Mouse (Mus musculus) neural tube, embryonic 15.5 days (tissue): ENCODE results near the gene Arpp21. TPM values are rescaled to one million over a fixed set of nuclear protein-coding genes. Genes with fewer than 3 reads are reported as not detected.
A peak's percentile ranks its signal among the peaks of the same experiment; 100 is the strongest.

Experiments
- ATAC-seq: fragments of 200-750 bp; cut with Nextera tagmentation; 2 replicates; pipeline ENCODE4 v1.8.0; 2017; ENCODE audit warnings: mild to moderate bottlenecking, moderate TSS enrichment, moderate library complexity; ENCODE audit not compliant: low FRiP score
- H3K27ac ChIP-seq: fragments of 300-500 bp; sonication (generic); replicated peaks from 2 replicates; pipeline ENCODE4 v1.5.1; 2015; ENCODE audit warnings: mild to moderate bottlenecking, inconsistent platforms
- H3K27me3 ChIP-seq: fragments of 300-500 bp; sonication (generic); replicated peaks from 2 replicates; pipeline ENCODE4 v1.6.1; 2015; ENCODE audit warnings: inconsistent platforms
- H3K36me3 ChIP-seq: fragments of 300-500 bp; sonication (generic); 2 replicates; pipeline ENCODE4 v1.6.1; 2015; ENCODE audit warnings: inconsistent platforms
- H3K4me1 ChIP-seq: fragments of 300-500 bp; sonication (generic); 2 replicates; pipeline ENCODE4 v1.6.1; 2015; ENCODE audit warnings: inconsistent platforms
- H3K4me2 ChIP-seq: fragments of 300-500 bp; sonication (generic); 2 replicates; pipeline ENCODE4 v1.6.1; 2015; ENCODE audit warnings: inconsistent platforms, mild to moderate bottlenecking, moderate library complexity
- H3K4me3 ChIP-seq: fragments of 300-500 bp; sonication (generic); replicated peaks from 2 replicates; pipeline ENCODE4 v1.5.1; 2015; ENCODE audit warnings: mild to moderate bottlenecking, inconsistent platforms
- H3K9ac ChIP-seq: fragments of 300-500 bp; sonication (generic); replicated peaks from 2 replicates; pipeline ENCODE4 v1.6.1; 2015; ENCODE audit warnings: mild to moderate bottlenecking, inconsistent platforms
- H3K9me3 ChIP-seq: fragments of 300-500 bp; sonication (generic); replicated peaks from 2 replicates; pipeline ENCODE4 v1.6.1; 2016; ENCODE audit warnings: inconsistent platforms
- WGBS: fragments of 180-500 bp; shearing (Covaris S2); methylation state at CpG from one replicate; pipeline ENCODE4 v1.1.7; 2015; ENCODE audit warnings: mixed read lengths; 5-methylcytosine and 5-hydroxymethylcytosine counted together
- polyA plus RNA-seq: library from polyadenylated mRNA; unstranded; fragments of >200 nt; fragmentation: Nextera tagmentation; extraction: Ambion mirVana; gene quantifications from 2 replicates; pipeline ENCODE4 v1.2.1, GENCODE M21; 2015

Arpp21 gene
- polyA plus RNA-seq, 1 experiment from 2014 or later = 50.8 TPM

GRCm38 (mm10) chr9:112124184-112124583, 111.6 kb downstream of the Arpp21 start:
- no peak overlapping the region for H3K4me2 ChIP-seq
- H3K4me3 ChIP-seq = no peak overlapping the region
- 64% methylated on average over 4 of the region's 4 CpGs for WGBS
- H3K27me3 ChIP-seq = no peaks in the 10 kb centered on the region
- H3K9ac ChIP-seq = no peak overlapping the region
- 0 out of 2 replicates have a peak overlapping the region, but pooled peaks have one; percentile 41 for H3K27ac ChIP-seq
- H3K4me1 ChIP-seq = peaks cover 16% of the 10 kb centered on the region
- no peak for ATAC-seq
- peaks cover 19% of the 10 kb centered on the region for H3K36me3 ChIP-seq
- H3K9me3 ChIP-seq = no peaks in the 10 kb centered on the region

GRCm38 (mm10) chr9:112123421-112123828, 112.3 kb downstream of the Arpp21 start:
- ATAC-seq = peak; percentile 12; the same call in 1 of the 2 replicates
- Histone ChIP-seq H3K4me2 (no peak overlapping the region), H3K9ac (no peak overlapping the region), H3K27ac (peak overlapping the region; percentile 37; the same call in 1 of the 2 replicates), H3K27me3 (no peaks in the 10 kb centered on the region), H3K9me3 (no peaks in the 10 kb centered on the region), H3K4me3 (no peak overlapping the region), H3K36me3 (peaks cover 19% of the 10 kb centered on the region), H3K4me1 (peaks cover 24% of the 10 kb centered on the region)
- WGBS = 26% methylated on average over 6 of the region's 6 CpGs

- H3K4me3 ChIP-seq = no peak overlapping the region
- peaks cover 2% of the 10 kb centered on the region; the same call in 1 of the 2 replicates for H3K36me3 ChIP-seq
- H3K4me2 ChIP-seq = no peak overlapping the region
- H3K9me3 ChIP-seq = no peaks in the 10 kb centered on the region
- H3K4me1 ChIP-seq = peaks cover 29% of the 10 kb centered on the region
- ATAC-seq = no peak
- 51% methylated on average over 3 of the region's 3 CpGs for WGBS
- H3K9ac ChIP-seq = no peak overlapping the region
- H3K27me3 ChIP-seq = no peaks in the 10 kb centered on the region
- H3K27ac ChIP-seq = peak overlapping the region; percentile 78
Measured at GRCm38 (mm10) chr9:112119535-112119934, 116.2 kb downstream of the Arpp21 start.

GRCm38 (mm10) chr9:112119106-112119433, 116.7 kb downstream of the Arpp21 start:
- Histone ChIP-seq H3K27ac (peak overlapping the region; percentile 78), H3K4me1 (peaks cover 28% of the 10 kb centered on the region), H3K9me3 (no peaks in the 10 kb centered on the region), H3K4me3 (no peak overlapping the region), H3K27me3 (no peaks in the 10 kb centered on the region), H3K4me2 (peak overlapping the region; percentile 52), H3K9ac (no peak overlapping the region), H3K36me3 (no peaks in the 10 kb centered on the region)
- WGBS = 22% methylated on average over 7 of the region's 7 CpGs
- ATAC-seq = peak; percentile 42; the same call in 1 of the 2 replicates

- H3K9ac ChIP-seq = no peak overlapping the region
- H3K4me1 ChIP-seq = peaks cover 26% of the 10 kb centered on the region
- H3K36me3 ChIP-seq = no peaks in the 10 kb centered on the region
- ATAC-seq = peak; percentile 66; the same call in 1 of the 2 replicates
- H3K27me3 ChIP-seq = no peaks in the 10 kb centered on the region
- H3K9me3 ChIP-seq = no peaks in the 10 kb centered on the region
- H3K4me2 ChIP-seq = peak overlapping the region; percentile 52
- 3% methylated on average over 22 of the region's 22 CpGs for WGBS
- H3K4me3 ChIP-seq = peak overlapping the region; percentile 22
- peak overlapping the region; percentile 78 for H3K27ac ChIP-seq
Measured at GRCm38 (mm10) chr9:112118411-112119105, 117.2 kb downstream of the Arpp21 start.

GRCm38 (mm10) chr9:112117632-112118410, 117.9 kb downstream of the Arpp21 start:
- Histone ChIP-seq H3K36me3 (no peaks in the 10 kb centered on the region), H3K4me3 (peak overlapping the region; percentile 22; the same call in 1 of the 2 replicates), H3K9me3 (no peaks in the 10 kb centered on the region), H3K4me1 (peaks cover 22% of the 10 kb centered on the region), H3K9ac (no peak overlapping the region), H3K27ac (peak overlapping the region; percentile 78), H3K4me2 (peak overlapping the region; percentile 52), H3K27me3 (no peaks in the 10 kb centered on the region)
- 0 out of 2 replicates have a peak, but pooled peaks have one; percentile 4 for ATAC-seq
- 28% methylated on average over 15 of the region's 15 CpGs for WGBS

GRCm38 (mm10) chr9:112111610-112112009, 124.1 kb downstream of the Arpp21 start:
- H3K4me1 ChIP-seq = no peaks in the 10 kb centered on the region
- no peaks in the 10 kb centered on the region for H3K27me3 ChIP-seq
- H3K9me3 ChIP-seq = no peaks in the 10 kb centered on the region
- H3K9ac ChIP-seq = no peak overlapping the region
- ATAC-seq = no peak
- H3K27ac ChIP-seq = no peak overlapping the region
- WGBS = 89% methylated on average over 5 of the region's 5 CpGs
- H3K4me3 ChIP-seq = no peak overlapping the region
- peaks cover 7% of the 10 kb centered on the region; the same call in 1 of the 2 replicates for H3K36me3 ChIP-seq
- no peak overlapping the region for H3K4me2 ChIP-seq

GRCm38 (mm10) chr9:112102852-112103192, 132.9 kb downstream of the Arpp21 start:
- 0 out of 2 replicates have a peak overlapping the region, but pooled peaks have one; percentile 45 for H3K27ac ChIP-seq
- no peak overlapping the region for H3K4me2 ChIP-seq
- no peak overlapping the region for H3K9ac ChIP-seq
- H3K4me3 ChIP-seq = no peak overlapping the region
- ATAC-seq = no peak
- 59% methylated on average over 2 of the region's 2 CpGs for WGBS
- no peaks in the 10 kb centered on the region for H3K9me3 ChIP-seq
- H3K36me3 ChIP-seq = 0 out of 2 replicates have a peak, but pooled peaks cover 3% of the 10 kb centered on the region
- H3K27me3 ChIP-seq = no peaks in the 10 kb centered on the region
- peaks cover 26% of the 10 kb centered on the region for H3K4me1 ChIP-seq

GRCm38 (mm10) chr9:112102155-112102851, 133.4 kb downstream of the Arpp21 start:
- no peak for ATAC-seq
- Histone ChIP-seq H3K4me1 (peaks cover 29% of the 10 kb centered on the region), H3K27ac (peak overlapping the region; percentile 45; the same call in 1 of the 2 replicates), H3K9me3 (no peaks in the 10 kb centered on the region), H3K27me3 (no peaks in the 10 kb centered on the region), H3K4me2 (no peak overlapping the region), H3K4me3 (no peak overlapping the region), H3K9ac (no peak overlapping the region), H3K36me3 (0 out of 2 replicates have a peak, but pooled peaks cover 3% of the 10 kb centered on the region)
- WGBS = 33% methylated on average over 6 of the region's 6 CpGs

- H3K36me3 ChIP-seq = 0 out of 2 replicates have a peak, but pooled peaks cover 3% of the 10 kb centered on the region
- no peak overlapping the region for H3K9ac ChIP-seq
- ATAC-seq = no peak
- 0 out of 2 replicates have a peak overlapping the region, but pooled peaks have one; percentile 23 for H3K27ac ChIP-seq
- peaks cover 31% of the 10 kb centered on the region for H3K4me1 ChIP-seq
- no peak overlapping the region for H3K4me2 ChIP-seq
- H3K4me3 ChIP-seq = no peak overlapping the region
- 69% methylated on average over 3 of the region's 3 CpGs for WGBS
- H3K27me3 ChIP-seq = no peaks in the 10 kb centered on the region
- H3K9me3 ChIP-seq = no peaks in the 10 kb centered on the region
Measured at GRCm38 (mm10) chr9:112100841-112101595, 134.7 kb downstream of the Arpp21 start.

GRCm38 (mm10) chr9:112098267-112098666, 137.5 kb downstream of the Arpp21 start:
- Histone ChIP-seq H3K9ac (no peak overlapping the region), H3K36me3 (no peaks in the 10 kb centered on the region), H3K4me2 (no peak overlapping the region), H3K4me1 (peaks cover 30% of the 10 kb centered on the region), H3K27me3 (no peaks in the 10 kb centered on the region), H3K27ac (peak overlapping the region; percentile 76), H3K9me3 (no peaks in the 10 kb centered on the region), H3K4me3 (no peak overlapping the region)
- 23% methylated on average over 6 of the region's 6 CpGs for WGBS
- ATAC-seq = peak; percentile 65
